Mouse (Mus musculus): ENCODE measurements around the gene Arhgef1. TPM values are rescaled to one million over a fixed set of nuclear protein-coding genes. Genes with fewer than 3 reads are reported as not detected.

Arhgef1 gene
- 51.4 TPM for polyA plus RNA-seq (2012; fragmentation: generic; extraction: Trizol)

DNA sequence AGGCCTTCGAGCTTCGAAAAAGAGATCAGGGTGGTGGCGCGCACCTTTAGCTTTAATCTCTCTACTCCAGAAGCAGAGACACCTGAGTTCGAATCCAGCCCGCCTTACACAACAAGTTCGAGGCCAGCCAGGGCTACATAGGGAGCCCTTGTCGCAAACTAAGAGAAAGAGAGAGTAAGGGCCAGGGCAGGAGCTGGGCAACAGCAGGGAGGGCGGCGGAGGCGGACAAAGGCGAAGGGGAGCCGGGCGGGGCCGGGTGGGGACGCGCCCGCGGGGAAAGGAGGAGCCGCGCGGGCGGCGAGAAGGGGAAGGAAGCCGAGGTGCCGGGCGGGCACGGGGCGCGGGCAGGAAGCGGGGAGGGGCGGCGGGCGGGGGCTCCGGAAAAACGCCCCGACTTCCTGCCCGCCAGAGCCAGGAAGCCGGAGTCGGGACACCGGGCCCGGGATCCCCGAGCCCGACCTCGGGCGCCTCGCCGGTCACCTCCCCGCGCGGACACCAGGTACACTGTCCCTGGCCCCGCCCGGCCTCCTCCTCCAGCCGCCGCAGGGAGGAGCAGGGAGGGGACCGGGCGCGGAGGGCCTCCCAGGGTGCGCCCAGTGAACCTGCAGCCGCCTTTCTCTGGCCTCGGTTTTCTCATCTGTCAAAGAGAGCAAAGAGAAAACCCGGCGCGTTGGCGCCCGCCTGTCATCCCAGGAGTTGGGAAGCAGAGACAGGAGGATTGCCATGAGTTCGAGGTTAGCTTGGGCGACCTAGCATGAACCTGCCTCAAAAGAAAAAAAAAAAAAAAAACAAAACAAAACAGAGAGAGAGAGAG is at the start of gene Arhgef1:
Arhgef1 (plus strand) TSS at position 283 of the 814 bp plus-strand sequence.
- peaks cover 18% of the 10 kb centered on the region for H3K79me2 ChIP-seq (ENCODE audit: control insufficient read depth, insufficient read depth)
- H3K4me3 ChIP-seq, result peak within 1 kb of the TSS; percentile 73
- no peaks in the 10 kb centered on the region for H3K36me3 ChIP-seq (ENCODE audit: control insufficient read depth, insufficient read depth)
- no peak for TF ChIP-seq USF1 (IDR thresholded peaks at IDR 0.05; ENCODE audit: low read depth)
- TF ChIP-seq TCF12 (IDR thresholded peaks at IDR 0.05; ENCODE audit: insufficient read depth, poor library complexity, severe bottlenecking), result no peak
- no peak for TF ChIP-seq MAX (IDR thresholded peaks at IDR 0.05; ENCODE audit: low read depth)
- no peak for TF ChIP-seq POLR2A (IDR thresholded peaks at IDR 0.05; ENCODE audit: insufficient read length, low read depth)
- no peak for TF ChIP-seq SRF (IDR thresholded peaks at IDR 0.05; ENCODE audit: control insufficient read depth, insufficient read length, low read depth)
- no peak for TF ChIP-seq CEBPB (IDR thresholded peaks at IDR 0.05; ENCODE audit: insufficient read depth, poor library complexity, severe bottlenecking)
- no peak for TF ChIP-seq TCF3 (IDR thresholded peaks at IDR 0.05; ENCODE audit: insufficient read length, low read depth)
- no peak for TF ChIP-seq REST (IDR thresholded peaks at IDR 0.05; ENCODE audit: insufficient read depth, insufficient read length)
- TF ChIP-seq E2F4 (IDR thresholded peaks at IDR 0.05; ENCODE audit: insufficient read depth), result no peak
- no peak for TF ChIP-seq MYOG (IDR thresholded peaks at IDR 0.05; ENCODE audit: control insufficient read depth in 1 of 3, insufficient read depth in 1 of 3, insufficient read length in 2 of 3, low read depth in 2 of 3)
- no peak for TF ChIP-seq MYOD1 (IDR thresholded peaks at IDR 0.05; ENCODE audit: control insufficient read depth in 1 of 3, insufficient read length in 2 of 3, low read depth in 2 of 3)
- TF ChIP-seq POLR2AphosphoS2 (IDR thresholded peaks at IDR 0.05; ENCODE audit: insufficient read length, low read depth), result no peak
- H3ac ChIP-seq (ENCODE audit: control insufficient read depth, insufficient read length), result peak within 1 kb of the TSS; percentile 74
- H3K4me2 ChIP-seq (ENCODE audit: low read depth), result peak within 1 kb of the TSS; percentile 85
- H3K27me3 ChIP-seq (ENCODE audit: control insufficient read depth, insufficient read depth, insufficient read length), result no peaks in the 10 kb centered on the region

DNA sequence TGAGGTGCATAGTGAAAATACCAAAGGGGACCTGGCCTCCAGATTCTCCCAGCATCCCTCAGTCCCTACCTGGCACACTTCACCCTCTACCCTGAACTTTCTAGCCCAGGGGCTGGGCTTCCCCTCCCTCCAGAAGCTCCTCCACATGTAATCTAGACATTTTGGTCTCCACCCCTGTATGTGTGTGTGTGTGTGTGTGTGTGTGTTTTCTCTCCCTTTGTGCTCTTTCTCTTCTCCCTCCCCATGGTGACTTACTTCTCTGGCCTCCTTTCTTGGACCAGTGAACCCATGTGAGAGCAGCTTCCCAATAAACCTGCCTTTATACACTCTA is 49.5 kb upstream of the Arhgef1 start:
- Histone ChIP-seq H3K4me2 (ENCODE audit: low read depth) (no peak overlapping the region), H3K4me3 (no peak overlapping the region), H3ac (ENCODE audit: control insufficient read depth, insufficient read length) (no peak overlapping the region), H3K27me3 (ENCODE audit: control insufficient read depth, insufficient read depth, insufficient read length) (no peaks in the 10 kb centered on the region), H3K79me2 (ENCODE audit: control insufficient read depth, insufficient read depth) (no peaks in the 10 kb centered on the region), H3K36me3 (ENCODE audit: control insufficient read depth, insufficient read depth) (no peaks in the 10 kb centered on the region)
- TF ChIP-seq POLR2A (IDR thresholded peaks at IDR 0.05; ENCODE audit: insufficient read length, low read depth) (no peak), POLR2AphosphoS2 (IDR thresholded peaks at IDR 0.05; ENCODE audit: insufficient read length, low read depth) (no peak), E2F4 (IDR thresholded peaks at IDR 0.05; ENCODE audit: insufficient read depth) (no peak), MYOD1 (IDR thresholded peaks at IDR 0.05; ENCODE audit: control insufficient read depth in 1 of 3, insufficient read length in 2 of 3, low read depth in 2 of 3) (no peak), MAX (IDR thresholded peaks at IDR 0.05; ENCODE audit: low read depth) (no peak), USF1 (IDR thresholded peaks at IDR 0.05; ENCODE audit: low read depth) (no peak), TCF12 (IDR thresholded peaks at IDR 0.05; ENCODE audit: insufficient read depth, poor library complexity, severe bottlenecking) (no peak)

DNA sequence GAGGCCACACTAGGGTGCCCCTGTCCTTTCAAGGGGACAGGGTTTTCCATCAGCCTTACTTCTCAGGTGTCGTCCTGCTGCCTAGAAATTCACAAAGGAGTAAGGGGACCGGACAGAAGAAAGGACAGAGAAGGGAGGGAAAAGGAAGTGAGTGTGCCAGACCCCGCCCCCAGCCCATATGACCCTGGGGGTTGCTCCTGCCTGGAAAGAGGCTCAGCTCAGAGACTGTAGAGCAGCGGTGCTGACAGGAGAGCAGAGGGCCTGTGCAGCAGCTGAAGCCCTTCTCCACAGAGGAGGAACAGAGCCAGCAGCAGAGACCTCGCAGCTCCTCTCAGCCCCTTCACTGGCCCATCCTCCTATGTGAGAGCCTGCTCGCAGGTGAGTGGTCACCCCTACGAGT is 49.0 kb upstream of the Arhgef1 start:
- Histone ChIP-seq H3K79me2 (ENCODE audit: control insufficient read depth, insufficient read depth) (no peaks in the 10 kb centered on the region), H3K36me3 (ENCODE audit: control insufficient read depth, insufficient read depth) (no peaks in the 10 kb centered on the region), H3K4me3 (no peak overlapping the region), H3K4me2 (ENCODE audit: low read depth) (no peak overlapping the region), H3K27me3 (ENCODE audit: control insufficient read depth, insufficient read depth, insufficient read length) (no peaks in the 10 kb centered on the region), H3ac (ENCODE audit: control insufficient read depth, insufficient read length) (no peak overlapping the region)
- TF ChIP-seq MYOG (IDR thresholded peaks at IDR 0.05; ENCODE audit: control insufficient read depth in 1 of 3, insufficient read depth in 1 of 3, insufficient read length in 2 of 3, low read depth in 2 of 3), result no peak
- no peak for TF ChIP-seq POLR2AphosphoS2 (IDR thresholded peaks at IDR 0.05; ENCODE audit: insufficient read length, low read depth)
- no peak for TF ChIP-seq SRF (IDR thresholded peaks at IDR 0.05; ENCODE audit: control insufficient read depth, insufficient read length, low read depth)
- no peak for TF ChIP-seq TCF12 (IDR thresholded peaks at IDR 0.05; ENCODE audit: insufficient read depth, poor library complexity, severe bottlenecking)
- TF ChIP-seq USF1 (IDR thresholded peaks at IDR 0.05; ENCODE audit: low read depth), result no peak
- no peak for TF ChIP-seq REST (IDR thresholded peaks at IDR 0.05; ENCODE audit: insufficient read depth, insufficient read length)
- TF ChIP-seq E2F4 (IDR thresholded peaks at IDR 0.05; ENCODE audit: insufficient read depth), result no peak
- TF ChIP-seq MAX (IDR thresholded peaks at IDR 0.05; ENCODE audit: low read depth), result no peak
- TF ChIP-seq POLR2A (IDR thresholded peaks at IDR 0.05; ENCODE audit: insufficient read length, low read depth), result no peak
- TF ChIP-seq TCF3 (IDR thresholded peaks at IDR 0.05; ENCODE audit: insufficient read length, low read depth), result no peak
- no peak for TF ChIP-seq MYOD1 (IDR thresholded peaks at IDR 0.05; ENCODE audit: control insufficient read depth in 1 of 3, insufficient read length in 2 of 3, low read depth in 2 of 3)
- no peak for TF ChIP-seq CEBPB (IDR thresholded peaks at IDR 0.05; ENCODE audit: insufficient read depth, poor library complexity, severe bottlenecking)

DNA sequence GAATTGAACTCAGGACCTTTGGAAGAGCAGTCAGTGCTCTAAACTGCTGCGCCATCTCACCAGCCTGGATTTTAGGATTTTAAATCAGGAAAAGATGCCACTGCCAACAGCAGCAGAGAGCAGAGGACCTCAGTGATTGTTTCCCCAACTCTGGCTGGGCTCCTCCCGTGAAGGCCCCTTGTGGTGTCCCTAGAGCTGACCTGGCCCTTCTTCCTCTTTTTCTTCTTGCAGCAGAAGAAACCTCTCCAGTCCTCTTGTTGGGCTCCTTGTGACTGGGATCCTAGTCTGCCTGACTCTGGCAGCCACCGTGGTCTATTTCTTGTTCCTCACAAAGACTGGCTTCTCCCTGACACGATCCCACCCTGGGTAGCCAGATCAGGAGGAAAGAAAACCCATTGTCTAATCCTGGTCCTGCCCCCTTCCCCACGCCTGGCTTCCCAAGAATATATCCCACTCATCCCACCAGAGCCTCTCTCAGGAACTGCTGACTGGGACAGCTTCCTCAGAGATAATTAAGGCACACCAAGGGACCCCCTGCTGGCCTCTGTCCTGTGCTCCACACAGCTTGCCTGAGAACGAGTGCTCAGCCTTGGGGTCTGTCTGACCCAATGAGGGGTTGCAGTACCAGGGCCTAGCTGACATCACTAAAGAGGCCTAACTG is 46.1 kb upstream of the Arhgef1 start:
- no peak overlapping the region for H3K4me2 ChIP-seq (ENCODE audit: low read depth)
- no peak overlapping the region for H3K4me3 ChIP-seq
- H3ac ChIP-seq (ENCODE audit: control insufficient read depth, insufficient read length), result no peak overlapping the region
- TF ChIP-seq MYOG (IDR thresholded peaks at IDR 0.05; ENCODE audit: control insufficient read depth in 1 of 3, insufficient read depth in 1 of 3, insufficient read length in 2 of 3, low read depth in 2 of 3) (no peak), MAX (IDR thresholded peaks at IDR 0.05; ENCODE audit: low read depth) (no peak), TCF3 (IDR thresholded peaks at IDR 0.05; ENCODE audit: insufficient read length, low read depth) (no peak), USF1 (IDR thresholded peaks at IDR 0.05; ENCODE audit: low read depth) (no peak), E2F4 (IDR thresholded peaks at IDR 0.05; ENCODE audit: insufficient read depth) (no peak), MYOD1 (IDR thresholded peaks at IDR 0.05; ENCODE audit: control insufficient read depth in 1 of 3, insufficient read length in 2 of 3, low read depth in 2 of 3) (no peak), POLR2A (IDR thresholded peaks at IDR 0.05; ENCODE audit: insufficient read length, low read depth) (no peak), REST (IDR thresholded peaks at IDR 0.05; ENCODE audit: insufficient read depth, insufficient read length) (no peak), POLR2AphosphoS2 (IDR thresholded peaks at IDR 0.05; ENCODE audit: insufficient read length, low read depth) (no peak), TCF12 (IDR thresholded peaks at IDR 0.05; ENCODE audit: insufficient read depth, poor library complexity, severe bottlenecking) (no peak), CEBPB (IDR thresholded peaks at IDR 0.05; ENCODE audit: insufficient read depth, poor library complexity, severe bottlenecking) (no peak), SRF (IDR thresholded peaks at IDR 0.05; ENCODE audit: control insufficient read depth, insufficient read length, low read depth) (no peak)
- no peaks in the 10 kb centered on the region for H3K36me3 ChIP-seq (ENCODE audit: control insufficient read depth, insufficient read depth)
- no peaks in the 10 kb centered on the region for H3K27me3 ChIP-seq (ENCODE audit: control insufficient read depth, insufficient read depth, insufficient read length)
- H3K79me2 ChIP-seq (ENCODE audit: control insufficient read depth, insufficient read depth), result no peaks in the 10 kb centered on the region
